Mouse (Mus musculus) Patski (cell line): ENCODE measurements at regions not wholly inside any gene's neighbourhood (a gene's known extent, or its start where the extent isn't known, plus 50 kb on each side); places are given as distances from the start of the nearest gene placed in this dataset.

Experiments used
- ATAC-seq: fragments of 100-300 bp; one replicate; pipeline ENCODE4 v1.8.0; 2021
- CTCF ChIA-PET: fragments of 350-600 bp; sonication (Branson Sonifier 250); formaldehyde crosslinking; loops from one replicate; lab custom pipeline; 2022; ENCODE audit warnings: inconsistent platforms; lab: Charles Lee
- POLR2A ChIA-PET: fragments of 350-600 bp; sonication (Branson Sonifier 250); formaldehyde crosslinking; loops from one replicate; lab custom pipeline; 2022; ENCODE audit warnings: antibody characterized with exemption, inconsistent platforms; lab: Charles Lee
- DNase-seq: peaks from one replicate; pipeline ENCODE4 v3.0.0-alpha.2; 2011; ENCODE audit warnings: low read depth, low spot score
- H3K27me3 ChIP-seq: fragments of 371-371 bp; one replicate; pipeline ENCODE4 v1.5.1; 2021
- CTCF ChIP-seq: fragments of 100-300 bp; IDR thresholded peaks from one replicate; pipeline ENCODE4 v1.5.1; 2021
- in situ Hi-C: fragments of 300-500 bp; cut with MboI; formaldehyde crosslinking; loops from 3 replicates; pipeline ENCODE4 v1.11.1; 2018; ENCODE audit warnings: low pct_unique_long_range_greater_than_20kb, mixed read lengths

- no peak for TF ChIP-seq CTCF
- POLR2A ChIA-PET, result no interaction called here
- ATAC-seq (no peak), DNase-seq (no peak)
- peaks cover 8% of the 10 kb centered on the region for H3K27me3 ChIP-seq
- CTCF ChIA-PET, result no interaction called here
- in situ Hi-C loops, result no loop called here
These were observed 89.5 kb upstream of the Tprg start for GRCm38 (mm10) chr16:25197079-25197478.

- CTCF ChIA-PET, result interaction anchor here (1.2 kb wide), 1 partner anchor 9 kb away, joined by 3 read pairs; no protein-coding TSS in a partner anchor
These were observed 87.8 kb upstream of the Tprg start for GRCm38 (mm10) chr16:25198844-25199243.

GRCm38 (mm10) chr16:25199984-25200383, 86.6 kb upstream of the Tprg start:
- in situ Hi-C loops, result no loop called here
- DNase-seq (no peak), ATAC-seq (no peak)
- ChIA-PET CTCF (no interaction called here), POLR2A (no interaction called here)
- no peak for TF ChIP-seq CTCF
- peaks cover 14% of the 10 kb centered on the region for H3K27me3 ChIP-seq

More at GRCm38 (mm10) chr16:25198844-25199243, 87.8 kb upstream of the Tprg start:
- H3K27me3 ChIP-seq, result peaks cover 14% of the 10 kb centered on the region
- DNase-seq (no peak), ATAC-seq (no peak)
- POLR2A ChIA-PET, result interaction anchor here (0.7 kb wide), 1 partner anchor 1489 kb away, joined by 4 read pairs; no protein-coding TSS in a partner anchor
- TF ChIP-seq CTCF, result no peak
- in situ Hi-C loops, result no loop called here

- peaks cover 18% of the 10 kb centered on the region for H3K27me3 ChIP-seq
- no peak for TF ChIP-seq CTCF
- in situ Hi-C loops, result no loop called here
- DNase-seq (no peak), ATAC-seq (no peak)
- CTCF ChIA-PET, result interaction anchor here (1.2 kb wide), 1 partner anchor 13 kb away, joined by 3 read pairs; no protein-coding TSS in a partner anchor
- POLR2A ChIA-PET, result no interaction called here
These were observed 85.4 kb upstream of the Tprg start for GRCm38 (mm10) chr16:25201094-25201770.

- DNase-seq (no peak), ATAC-seq (no peak)
- H3K27me3 ChIP-seq, result peaks cover 35% of the 10 kb centered on the region
- ChIA-PET POLR2A (interaction anchor here (1.1 kb wide), 1 partner anchor 24 kb away, joined by 3 read pairs; no protein-coding TSS in a partner anchor), CTCF (no interaction called here)
- in situ Hi-C loops, result no loop called here
- TF ChIP-seq CTCF, result no peak
These were observed 73.4 kb upstream of the Tprg start for GRCm38 (mm10) chr16:25213250-25213649.

GRCm38 (mm10) chr16:25220552-25220951, 66.1 kb upstream of the Tprg start:
- ATAC-seq (no peak), DNase-seq (no peak)
- ChIA-PET POLR2A (interaction anchor here (0.6 kb wide), 1 partner anchor 10 kb away, joined by 3 read pairs; no protein-coding TSS in a partner anchor), CTCF (no interaction called here)
- peaks cover 28% of the 10 kb centered on the region for H3K27me3 ChIP-seq
- no peak for TF ChIP-seq CTCF
- in situ Hi-C loops, result no loop called here

GRCm38 (mm10) chr16:25224801-25225200, 61.8 kb upstream of the Tprg start:
- in situ Hi-C loops, result no loop called here
- ChIA-PET CTCF (no interaction called here), POLR2A (no interaction called here)

More at GRCm38 (mm10) chr16:25224801-25225200, 61.8 kb upstream of the Tprg start:
- H3K27me3 ChIP-seq, result peaks cover 14% of the 10 kb centered on the region
- ATAC-seq (no peak), DNase-seq (no peak)
- no peak for TF ChIP-seq CTCF
